Mouse (Mus musculus) embryonic facial prominence, embryonic 10.5 days (tissue): ENCODE measurements around the gene Pcsk1n. TPM values are rescaled to one million over a fixed set of nuclear protein-coding genes. Genes with fewer than 3 reads are reported as not detected.
"Not testable (repeated sequence)": the region's sequence is repeated elsewhere in the genome, so short reads cannot be mapped to it uniquely, and the experiment has no call there.

Experiments
- DNase-seq: peaks from one replicate; pipeline ENCODE4 v3.0.0-alpha.2; 2017; ENCODE audit warnings: low spot score
- H3K27ac ChIP-seq: fragments of 300-500 bp; sonication (generic); replicated peaks from 2 replicates; pipeline ENCODE4 v1.5.1; 2016; ENCODE audit warnings: mild to moderate bottlenecking
- H3K27me3 ChIP-seq: fragments of 300-500 bp; sonication (generic); replicated peaks from 2 replicates; pipeline ENCODE4 v1.6.1; 2016; ENCODE audit warnings: low read depth, mild to moderate bottlenecking; ENCODE audit not compliant: poor library complexity, severe bottlenecking
- H3K36me3 ChIP-seq: fragments of 300-500 bp; sonication (generic); replicated peaks from 2 replicates; pipeline ENCODE4 v1.6.1; 2016; ENCODE audit warnings: mild to moderate bottlenecking, moderate library complexity
- H3K4me1 ChIP-seq: fragments of 300-500 bp; sonication (generic); 2 replicates; pipeline ENCODE4 v1.6.1; 2016
- H3K4me3 ChIP-seq: fragments of 300-500 bp; sonication (generic); 2 replicates; pipeline ENCODE4 v1.5.1; 2016; ENCODE audit warnings: mild to moderate bottlenecking, moderate library complexity
- H3K9me3 ChIP-seq: fragments of 300-500 bp; sonication (generic); 2 replicates; pipeline ENCODE4 v1.6.1; 2016; ENCODE audit warnings: mild to moderate bottlenecking
- WGBS: fragments of 180-500 bp; shearing (Covaris S2); methylation state at CpG from one replicate; pipeline ENCODE4 v1.1.7; 2016; 5-methylcytosine and 5-hydroxymethylcytosine counted together
- polyA plus RNA-seq: library from polyadenylated mRNA; unstranded; fragments of >200 nt; fragmentation: Nextera tagmentation; extraction: Ambion mirVana; gene quantifications from 2 replicates; pipeline ENCODE4 v1.2.1, GENCODE M21; 2016

Gene Pcsk1n
- polyA plus RNA-seq, 1 experiment from 2014 or later = 4.5 TPM

- H3K36me3 ChIP-seq = peaks cover 21% of the 10 kb centered on the region
- no peak for DNase-seq
- 62% methylated on average over 6 of the region's 6 CpGs for WGBS
- H3K27ac ChIP-seq = no peak overlapping the region
- H3K4me1 ChIP-seq = no peaks in the 10 kb centered on the region
- no peak overlapping the region for H3K4me3 ChIP-seq
- H3K9me3 ChIP-seq = peaks cover 6% of the 10 kb centered on the region; the same call in 1 of the 2 replicates
- no peaks in the 10 kb centered on the region for H3K27me3 ChIP-seq
These were observed 9.1 kb upstream of the Pcsk1n start for GRCm38 (mm10) chrX:7910473-7910872.

- not testable (repeated sequence) for H3K4me1 ChIP-seq
- H3K27me3 ChIP-seq = peaks cover 24% of the 10 kb centered on the region
- 20% methylated on average over 3 of the region's 3 CpGs for WGBS
These were observed 4.0 kb upstream of the Pcsk1n start for GRCm38 (mm10) chrX:7915669-7916068.

DNA sequence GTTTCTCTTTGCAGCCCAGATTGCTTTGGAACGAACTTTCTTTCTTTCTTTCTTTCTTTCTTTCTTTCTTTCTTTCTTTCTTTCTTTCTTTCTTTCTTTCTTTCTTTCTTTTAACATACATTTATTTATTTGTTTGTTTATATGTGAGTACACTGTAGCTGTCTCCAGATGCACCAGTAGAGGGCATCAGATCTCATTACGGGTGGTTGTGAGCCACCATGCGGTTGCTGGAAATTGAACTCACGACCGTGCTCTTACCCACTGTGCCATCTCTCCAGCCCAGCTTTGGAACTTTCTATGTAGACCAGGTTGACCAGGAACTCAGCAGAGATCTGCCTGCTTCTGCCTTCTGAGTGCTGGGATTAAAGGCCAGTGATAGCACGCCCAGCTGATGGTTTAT, 1.7 kb upstream of the Pcsk1n start:
- peaks cover 15% of the 10 kb centered on the region for H3K4me1 ChIP-seq
- H3K36me3 ChIP-seq, H3K4me3 ChIP-seq, DNase-seq, H3K9me3 ChIP-seq, H3K27ac ChIP-seq: not testable (repeated sequence)
- WGBS = 73% methylated on average over 6 of the region's 6 CpGs
- peaks cover 47% of the 10 kb centered on the region for H3K27me3 ChIP-seq

More at GRCm38 (mm10) chrX:7915669-7916068, 4.0 kb upstream of the Pcsk1n start:
- H3K27ac ChIP-seq, H3K36me3 ChIP-seq, DNase-seq, H3K4me3 ChIP-seq, H3K9me3 ChIP-seq: not testable (repeated sequence)

DNA sequence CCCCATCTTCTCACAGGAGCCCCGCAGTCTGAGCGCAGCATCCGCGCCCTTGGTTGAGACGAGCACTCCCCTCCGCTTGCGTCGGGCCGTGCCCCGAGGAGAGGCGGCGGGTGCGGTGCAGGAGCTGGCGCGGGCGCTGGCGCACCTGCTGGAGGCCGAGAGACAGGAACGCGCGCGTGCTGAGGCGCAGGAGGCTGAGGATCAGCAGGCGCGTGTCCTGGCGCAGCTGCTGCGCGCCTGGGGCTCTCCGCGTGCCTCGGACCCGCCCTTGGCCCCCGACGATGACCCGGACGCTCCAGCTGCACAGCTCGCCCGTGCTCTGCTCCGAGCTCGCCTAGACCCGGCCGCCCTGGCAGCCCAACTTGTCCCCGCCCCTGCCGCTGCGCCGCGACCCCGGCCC, 2.4 kb downstream of the Pcsk1n start:
- H3K9me3 ChIP-seq = peaks cover 9% of the 10 kb centered on the region; the same call in 1 of the 2 replicates
- H3K27ac ChIP-seq = no peak overlapping the region
- H3K4me3 ChIP-seq = peak overlapping the region; percentile 46
- peaks cover 88% of the 10 kb centered on the region for H3K27me3 ChIP-seq
- WGBS = 15% methylated on average over 48 of the region's 48 CpGs
- H3K4me1 ChIP-seq = peaks cover 16% of the 10 kb centered on the region
- peak; percentile 42 for DNase-seq
- H3K36me3 ChIP-seq = no peaks in the 10 kb centered on the region

DNA sequence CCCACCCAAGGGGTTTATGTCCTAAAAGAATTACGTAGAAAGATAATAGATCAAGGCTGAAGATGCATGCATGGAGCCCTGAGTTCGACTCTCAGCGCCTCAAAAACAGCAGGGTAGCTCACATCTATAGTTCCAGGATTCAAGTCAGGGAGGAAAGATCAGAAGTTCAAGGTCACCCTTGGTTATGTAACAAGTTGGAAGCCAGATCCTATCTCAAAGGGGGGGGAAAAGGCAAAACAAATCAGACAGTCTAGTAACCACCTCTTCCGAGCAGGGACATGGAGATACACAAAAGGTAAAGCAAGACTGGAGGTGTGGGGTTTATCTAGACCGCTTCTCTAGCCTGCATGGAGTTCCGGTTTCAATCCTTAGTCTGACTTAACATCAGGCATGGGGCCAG, 6.6 kb downstream of the Pcsk1n start:
- peaks cover 24% of the 10 kb centered on the region for H3K36me3 ChIP-seq
- H3K4me3 ChIP-seq = no peak overlapping the region
- H3K27me3 ChIP-seq = peaks cover 85% of the 10 kb centered on the region
- H3K27ac ChIP-seq = no peak overlapping the region
- no peak for DNase-seq
- peaks cover 17% of the 10 kb centered on the region for H3K4me1 ChIP-seq
- peaks cover 7% of the 10 kb centered on the region; the same call in 1 of the 2 replicates for H3K9me3 ChIP-seq
- WGBS = 77% methylated on average over 6 of the region's 6 CpGs

DNA sequence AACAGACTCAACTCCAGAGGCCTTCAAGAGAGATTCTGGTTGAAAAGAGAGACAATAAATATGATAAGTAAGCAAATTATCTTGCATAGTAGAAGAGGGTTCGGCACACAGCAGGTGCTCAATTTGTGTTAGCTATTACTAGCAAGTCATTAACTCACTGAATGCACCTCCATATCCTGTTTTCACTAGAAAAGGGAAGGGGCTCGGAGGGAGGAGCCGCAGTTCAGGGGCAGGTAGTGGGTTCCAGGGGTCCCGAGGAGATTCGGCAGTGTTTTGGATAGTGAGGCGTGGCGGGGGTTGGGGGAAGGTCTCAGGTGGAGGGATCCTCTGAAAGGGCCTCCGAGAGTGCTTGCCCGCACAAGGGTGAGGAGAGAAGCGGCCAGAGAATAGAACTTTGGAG, 7.5 kb downstream of the Pcsk1n start:
- no peak overlapping the region for H3K4me3 ChIP-seq
- DNase-seq = no peak
- WGBS = 22% methylated on average over 10 of the region's 10 CpGs
- H3K36me3 ChIP-seq = peaks cover 32% of the 10 kb centered on the region
- H3K9me3 ChIP-seq = peaks cover 7% of the 10 kb centered on the region; the same call in 1 of the 2 replicates
- H3K27ac ChIP-seq = no peak overlapping the region
- H3K4me1 ChIP-seq = peaks cover 14% of the 10 kb centered on the region
- peaks cover 76% of the 10 kb centered on the region for H3K27me3 ChIP-seq

DNA sequence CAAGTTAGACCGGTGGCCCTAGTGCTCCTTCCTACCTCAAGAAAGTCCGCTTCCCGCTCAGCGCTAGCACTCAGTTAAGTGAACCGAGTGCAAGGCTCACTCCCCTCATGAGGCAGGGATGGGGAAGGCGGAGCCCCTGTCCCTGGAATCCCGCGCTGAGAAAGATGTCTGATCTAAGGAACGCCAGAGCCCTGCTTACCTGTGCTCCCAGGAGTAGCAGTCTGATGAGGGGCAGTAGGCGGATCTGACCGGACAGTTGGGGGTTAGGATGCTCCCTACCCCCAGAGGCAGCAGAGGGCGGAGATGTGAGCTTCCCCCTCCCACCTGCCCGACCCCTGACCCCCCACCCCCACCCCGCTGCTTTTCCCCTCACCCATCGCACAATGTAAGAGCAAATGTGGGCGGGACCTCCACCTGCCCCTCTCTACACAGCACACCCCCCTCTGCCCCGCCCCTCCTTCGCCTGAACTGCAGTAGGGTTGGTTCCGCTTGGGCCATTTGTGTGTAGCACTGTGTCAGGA, 8.7 kb downstream of the Pcsk1n start, which contains the start of gene Eras:
Gene Eras (minus strand): TSS at position 338 of the 521 bp plus-strand sequence.
- WGBS = 16% methylated on average over 19 of the region's 19 CpGs
- H3K27me3 ChIP-seq = peaks cover 64% of the 10 kb centered on the region

DNA sequence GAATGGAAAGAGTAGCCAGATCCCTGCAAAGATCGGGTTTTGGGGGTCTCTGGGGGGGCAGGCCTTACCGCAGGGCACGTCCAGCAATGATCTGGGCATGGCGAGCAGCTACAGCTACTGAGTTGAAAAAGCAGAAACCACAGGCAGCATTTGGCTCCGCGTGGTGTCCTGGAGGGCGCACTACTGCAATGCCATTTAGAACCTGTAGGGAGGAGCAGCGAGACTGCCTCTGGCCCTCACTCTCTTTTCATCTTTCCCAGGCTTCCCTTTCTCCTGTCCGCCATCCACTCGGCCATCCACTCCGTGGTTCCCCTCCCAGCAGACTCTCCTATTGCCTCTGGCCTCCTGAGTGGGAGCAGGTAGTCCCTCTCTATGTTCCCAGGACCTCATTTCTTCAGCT, 17.3 kb downstream of the Pcsk1n start:
- Histone ChIP-seq H3K4me1 (no peaks in the 10 kb centered on the region), H3K4me3 (no peak overlapping the region), H3K27me3 (no peaks in the 10 kb centered on the region), H3K9me3 (peaks cover 10% of the 10 kb centered on the region; the same call in 1 of the 2 replicates), H3K27ac (no peak overlapping the region), H3K36me3 (peaks cover 70% of the 10 kb centered on the region)
- no peak for DNase-seq
- 54% methylated on average over 11 of the region's 11 CpGs for WGBS

More for the DNA sequence above, 8.7 kb downstream of the Pcsk1n start, which contains the start of gene Eras:
- Histone ChIP-seq H3K27ac (no peak within 1 kb of the TSS), H3K9me3 (peaks cover 7% of the 10 kb centered on the region; the same call in 1 of the 2 replicates), H3K36me3 (peaks cover 43% of the 10 kb centered on the region), H3K4me1 (peaks cover 4% of the 10 kb centered on the region; the same call in 1 of the 2 replicates), H3K4me3 (0 out of 2 replicates have a peak within 1 kb of the TSS, but pooled peaks have one; percentile 13)
- DNase-seq = no peak

- H3K27me3 ChIP-seq = no peaks in the 10 kb centered on the region
- no peak overlapping the region for H3K4me3 ChIP-seq
- no peaks in the 10 kb centered on the region for H3K4me1 ChIP-seq
- H3K9me3 ChIP-seq = peaks cover 10% of the 10 kb centered on the region; the same call in 1 of the 2 replicates
- WGBS = 91% methylated on average over 6 of the region's 6 CpGs
- DNase-seq = no peak
- H3K27ac ChIP-seq = no peak overlapping the region
- H3K36me3 ChIP-seq = peaks cover 63% of the 10 kb centered on the region
These were observed 18.0 kb downstream of the Pcsk1n start for GRCm38 (mm10) chrX:7937667-7938066.

- DNase-seq = no peak
- no peak overlapping the region for H3K4me3 ChIP-seq
- 62% methylated on average over 8 of the region's 8 CpGs for WGBS
- no peak overlapping the region for H3K27ac ChIP-seq
- H3K27me3 ChIP-seq = no peaks in the 10 kb centered on the region
- peaks cover 5% of the 10 kb centered on the region for H3K4me1 ChIP-seq
- H3K36me3 ChIP-seq = peaks cover 7% of the 10 kb centered on the region; the same call in 1 of the 2 replicates
- H3K9me3 ChIP-seq = peaks cover 3% of the 10 kb centered on the region; the same call in 1 of the 2 replicates
These were observed 26.0 kb downstream of the Pcsk1n start for GRCm38 (mm10) chrX:7945618-7946017.

- 18% methylated on average over 36 of the region's 37 CpGs for WGBS
- peak within 1 kb of the TSS; percentile 84 for H3K27ac ChIP-seq
- peak within 1 kb of the TSS; percentile 62 for H3K4me3 ChIP-seq
- peak; percentile 9 for DNase-seq
- peaks cover 4% of the 10 kb centered on the region; the same call in 1 of the 2 replicates for H3K9me3 ChIP-seq
- H3K36me3 ChIP-seq = peaks cover 4% of the 10 kb centered on the region; the same call in 1 of the 2 replicates
- peaks cover 5% of the 10 kb centered on the region for H3K4me1 ChIP-seq
- no peaks in the 10 kb centered on the region for H3K27me3 ChIP-seq
These were observed 27.7 kb downstream of the Pcsk1n start, which contains the start of gene Hdac6 for GRCm38 (mm10) chrX:7947108-7947899. TSS of gene Hdac6 (minus strand) at chrX:7947889.

DNA sequence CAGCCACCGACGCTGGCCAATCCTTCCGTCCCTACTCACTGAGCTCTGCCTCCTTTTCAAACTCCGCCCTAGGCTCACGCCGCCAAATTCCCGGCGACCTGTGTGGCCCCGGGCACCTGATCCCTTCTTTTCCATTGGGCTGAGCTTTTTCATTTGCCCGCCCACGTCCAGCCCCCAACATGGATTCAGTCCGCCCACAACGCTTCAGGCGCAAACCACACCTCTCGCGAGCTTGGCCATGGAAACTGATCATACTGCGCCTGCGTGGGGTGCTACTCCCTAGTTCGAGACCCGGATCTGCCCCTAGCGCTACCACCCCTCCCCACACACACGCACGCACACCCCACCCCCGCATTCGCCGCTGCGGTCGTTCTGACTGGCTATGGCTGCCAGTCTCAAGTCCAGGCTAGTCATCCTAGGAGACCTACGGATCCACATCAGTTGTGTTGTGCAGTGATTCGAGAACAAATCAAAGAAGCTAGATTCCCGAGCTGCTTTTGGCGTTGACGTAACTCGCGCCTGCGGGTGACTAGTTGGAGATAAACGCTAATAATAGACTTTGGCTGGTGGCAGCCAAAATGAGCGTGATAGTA, 28.4 kb downstream of the Pcsk1n start:
- no peaks in the 10 kb centered on the region for H3K27me3 ChIP-seq
- DNase-seq = peak; percentile 95
- peaks cover 4% of the 10 kb centered on the region; the same call in 1 of the 2 replicates for H3K9me3 ChIP-seq
- peaks cover 5% of the 10 kb centered on the region for H3K4me1 ChIP-seq
- peak overlapping the region; percentile 62 for H3K4me3 ChIP-seq
- peaks cover 4% of the 10 kb centered on the region; the same call in 1 of the 2 replicates for H3K36me3 ChIP-seq
- peak overlapping the region; percentile 84 for H3K27ac ChIP-seq
- WGBS = 17% methylated on average over 38 of the region's 38 CpGs
